Mouse (Mus musculus): ENCODE data around the gene Lnx2.

DNA sequence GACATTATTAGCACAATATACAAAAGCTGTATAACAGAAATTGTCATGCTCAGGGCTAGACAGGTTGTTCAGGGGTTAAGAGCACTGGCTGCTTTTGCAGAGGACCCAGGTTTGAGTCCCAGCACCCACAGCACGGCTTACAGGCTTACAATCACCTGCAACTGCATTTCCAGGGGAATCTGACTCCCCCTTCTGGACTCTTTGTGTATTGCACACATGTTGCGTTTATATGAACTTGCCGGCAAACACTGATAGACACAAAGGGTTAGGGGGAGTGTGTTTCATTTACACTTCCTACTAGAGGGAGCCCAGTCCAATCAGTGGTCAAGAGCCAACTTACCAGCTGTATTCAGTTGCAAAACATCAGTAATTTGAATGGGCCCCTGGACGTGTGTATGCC is 75.1 kb downstream of the Lnx2 start:
- TF ChIP-seq EP300 (IDR thresholded peaks at IDR 0.05; ENCODE audit: low read depth): no peak
- peak; percentile 54 for TF ChIP-seq CTCF (IDR thresholded peaks at IDR 0.05; ENCODE audit: low read depth)

All from liver, embryonic 14.5 days (tissue).